Mouse (Mus musculus): ENCODE measurements around the gene Ap1g2. TPM values are rescaled to one million over a fixed set of nuclear protein-coding genes. Genes with fewer than 3 reads are reported as not detected.

Ap1g2 gene
- total and polyA plus RNA-seq, 3 experiments, result 12.6 to 47.9 TPM; not detected in 1

GRCm38 (mm10) chr14:55105836-55106809 is at the start of gene Ap1g2 (continued):
- TF ChIP-seq BHLHE40 (IDR thresholded peaks at IDR 0.05; ENCODE audit: borderline replicate concordance, low read depth, low read length) (no peak), ZKSCAN1 (IDR thresholded peaks at IDR 0.05; ENCODE audit: low read depth, low read length) (no peak), CHD2 (IDR thresholded peaks at IDR 0.05; ENCODE audit: low read length) (no peak), USF1 (IDR thresholded peaks at IDR 0.05; ENCODE audit: low read depth, low read length) (peak; percentile 41; the same call in 1 of the 2 replicates), NRF1 (IDR thresholded peaks at IDR 0.05; ENCODE audit: insufficient read depth, low read depth, low read length, poor library complexity, severe bottlenecking) (peak; percentile 88)

GRCm38 (mm10) chr14:55152951-55153481 is 46.6 kb upstream of the Ap1g2 start:
- Histone ChIP-seq H3K4me1 (ENCODE audit: control insufficient read depth in 1 of 2, insufficient read depth in 2 of 2, low read length in 2 of 2) (no peaks in the 10 kb centered on the region; a peak in 1 of 4 replicates), H3K9me3 (replicated peaks; ENCODE audit: insufficient read depth, low read length) (no peaks in the 10 kb centered on the region), H3K9ac (ENCODE audit: control insufficient read depth, low read depth, low read length, poor library complexity, severe bottlenecking) (no peak overlapping the region), H3K4me3 (ENCODE audit: control insufficient read depth in 1 of 2, insufficient read depth in 1 of 2, low read depth in 2 of 2, low read length in 2 of 2) (no peak overlapping the region), H3K27ac (ENCODE audit: control insufficient read depth, low read depth, low read length) (no peak overlapping the region), H3K79me2 (ENCODE audit: control insufficient read depth, insufficient read depth, low read length, poor library complexity) (no peaks in the 10 kb centered on the region), H3K36me3 (ENCODE audit: control insufficient read depth in 1 of 2, insufficient read depth in 2 of 2, low read length in 2 of 2) (no peaks in the 10 kb centered on the region), H3K27me3 (ENCODE audit: control insufficient read depth in 1 of 2, insufficient read depth in 2 of 2, low read length in 2 of 2) (peaks cover 0 to 7% of the 10 kb centered on the region in 2 experiments; a peak in 1 of 4 replicates)
- TF ChIP-seq TAL1 (IDR thresholded peaks at IDR 0.05; ENCODE audit: low read length) (no peak), MAX (IDR thresholded peaks at IDR 0.05; ENCODE audit: low read length) (no peak), GABPA (IDR thresholded peaks at IDR 0.05; ENCODE audit: low read depth, low read length) (no peak), CHD1 (IDR thresholded peaks at IDR 0.05; ENCODE audit: low read depth, low read length) (no peak), SMC3 (IDR thresholded peaks at IDR 0.05; ENCODE audit: low read depth, low read length) (no peak), CTCF (IDR thresholded peaks at IDR 0.05 in 2 of 3, conservative IDR thresholded peaks at IDR 0.05 in 1 of 3; ENCODE audit: control insufficient read depth in 1 of 3, insufficient read depth in 1 of 3, low read depth in 2 of 3, low read length in 3 of 3, poor library complexity in 1 of 3, severe bottlenecking in 1 of 3) (no peak), ZC3H11A (IDR thresholded peaks at IDR 0.05; ENCODE audit: low read depth, low read length) (no peak), E2F4 (IDR thresholded peaks at IDR 0.05; ENCODE audit: borderline replicate concordance, low read depth, low read length) (no peak), POLR2A (IDR thresholded peaks at IDR 0.05; ENCODE audit: control insufficient read depth in 1 of 2, insufficient read depth in 1 of 2, low read depth in 1 of 2, low read length in 2 of 2, poor library complexity in 1 of 2) (no peak), RAD21 (IDR thresholded peaks at IDR 0.05; ENCODE audit: low read depth, low read length) (no peak), NELFE (IDR thresholded peaks at IDR 0.05; ENCODE audit: low read depth, low read length) (no peak)
- DNase-seq (ENCODE audit: low read depth, low spot score), result no peak

- Histone ChIP-seq H3K36me3 (ENCODE audit: control insufficient read depth in 1 of 2, insufficient read depth in 2 of 2, low read length in 2 of 2) (no peaks in the 10 kb centered on the region), H3K9ac (ENCODE audit: control insufficient read depth, low read depth, low read length, poor library complexity, severe bottlenecking) (no peak overlapping the region), H3K9me3 (replicated peaks; ENCODE audit: insufficient read depth, low read length) (no peaks in the 10 kb centered on the region), H3K27ac (ENCODE audit: control insufficient read depth, low read depth, low read length) (no peak overlapping the region), H3K4me1 (ENCODE audit: control insufficient read depth in 1 of 2, insufficient read depth in 2 of 2, low read length in 2 of 2) (no peaks in the 10 kb centered on the region; a peak in 1 of 4 replicates), H3K27me3 (ENCODE audit: control insufficient read depth in 1 of 2, insufficient read depth in 2 of 2, low read length in 2 of 2) (peaks cover 0 to 4% of the 10 kb centered on the region in 2 experiments; a peak in 2 of 4 replicates), H3K79me2 (ENCODE audit: control insufficient read depth, insufficient read depth, low read length, poor library complexity) (no peaks in the 10 kb centered on the region), H3K4me3 (ENCODE audit: control insufficient read depth in 1 of 2, insufficient read depth in 1 of 2, low read depth in 2 of 2, low read length in 2 of 2) (no peak overlapping the region)
- TF ChIP-seq GATA1 (IDR thresholded peaks at IDR 0.05; ENCODE audit: low read depth, low read length) (no peak), MXI1 (IDR thresholded peaks at IDR 0.05; ENCODE audit: low read depth, low read length) (no peak), RCOR1 (IDR thresholded peaks at IDR 0.05; ENCODE audit: low read depth, low read length) (no peak)
- peak; percentile 14 for DNase-seq (ENCODE audit: low read depth, low spot score)
Measured at GRCm38 (mm10) chr14:55152174-55152573, 45.8 kb upstream of the Ap1g2 start.
